Mouse (Mus musculus) erythroblast, adult 5-6 weeks (primary cell): ENCODE results near the gene Coasy. TPM values are rescaled to one million over a fixed set of nuclear protein-coding genes. Genes with fewer than 3 reads are reported as not detected.
A peak's percentile ranks its signal among the peaks of the same experiment; 100 is the strongest.

Experiments used
- ATAC-seq: replicated peaks from 2 replicates; pipeline ENCODE4 v1.8.0; 2016; ENCODE audit warnings: moderate number of reproducible peaks, mild to moderate bottlenecking, moderate TSS enrichment, inconsistent platforms; ENCODE audit not compliant: poor library complexity, low FRiP score, severe bottlenecking
- total RNA-seq, 2 experiments: library from RNA; stranded (forward) in 1 of 2; stranded (reverse) in 1 of 2; fragments of 150-400 nt in 1 of 2; fragments of 200-764, 138-1000 nt in 1 of 2; gene quantifications; 2 replicates each; pipeline versions ENCODE4 v1.2.3 to v1.2.4; 2015 to 2017; ENCODE audit warnings: low replicate concordance in 2 of 2

Coasy gene
- total RNA-seq, 2 experiments from 2014 or later, result 6.7 to 9.6 TPM

DNA sequence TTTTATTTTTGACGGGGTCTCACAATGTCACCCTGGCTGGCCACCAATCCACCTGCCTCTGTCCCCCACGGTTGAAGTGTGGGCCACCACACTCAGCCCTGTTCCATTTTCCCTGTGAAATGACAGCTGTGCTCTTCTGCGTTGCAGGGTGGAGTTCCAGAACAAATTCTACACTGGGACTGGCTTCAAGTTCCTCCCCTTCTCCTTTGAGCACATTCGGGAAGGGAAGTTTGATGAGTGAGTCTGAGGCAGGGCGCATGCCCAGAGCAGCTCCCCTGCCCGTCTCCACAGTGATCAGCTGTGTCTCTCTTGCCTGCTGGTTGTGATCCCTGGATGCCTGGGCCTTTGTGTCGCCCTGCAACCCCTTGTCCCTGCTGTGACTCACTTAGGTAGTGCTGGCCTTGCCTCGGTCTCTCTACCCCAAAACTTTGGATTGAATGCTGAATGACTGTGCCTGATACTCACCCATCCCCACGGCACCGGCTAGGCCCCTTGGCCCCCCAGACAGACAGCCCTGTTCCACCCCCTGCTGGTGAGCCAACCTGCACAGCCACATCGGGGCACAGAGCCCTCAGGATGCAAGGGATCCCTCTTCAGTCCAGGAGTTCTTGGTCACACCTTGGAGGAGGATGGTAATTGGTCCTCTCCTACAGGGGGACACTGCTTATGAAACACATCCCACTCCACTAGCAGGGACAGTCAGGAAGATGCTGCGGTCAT, 20.0 kb upstream of the Coasy start:
- ATAC-seq, result no peak

DNA sequence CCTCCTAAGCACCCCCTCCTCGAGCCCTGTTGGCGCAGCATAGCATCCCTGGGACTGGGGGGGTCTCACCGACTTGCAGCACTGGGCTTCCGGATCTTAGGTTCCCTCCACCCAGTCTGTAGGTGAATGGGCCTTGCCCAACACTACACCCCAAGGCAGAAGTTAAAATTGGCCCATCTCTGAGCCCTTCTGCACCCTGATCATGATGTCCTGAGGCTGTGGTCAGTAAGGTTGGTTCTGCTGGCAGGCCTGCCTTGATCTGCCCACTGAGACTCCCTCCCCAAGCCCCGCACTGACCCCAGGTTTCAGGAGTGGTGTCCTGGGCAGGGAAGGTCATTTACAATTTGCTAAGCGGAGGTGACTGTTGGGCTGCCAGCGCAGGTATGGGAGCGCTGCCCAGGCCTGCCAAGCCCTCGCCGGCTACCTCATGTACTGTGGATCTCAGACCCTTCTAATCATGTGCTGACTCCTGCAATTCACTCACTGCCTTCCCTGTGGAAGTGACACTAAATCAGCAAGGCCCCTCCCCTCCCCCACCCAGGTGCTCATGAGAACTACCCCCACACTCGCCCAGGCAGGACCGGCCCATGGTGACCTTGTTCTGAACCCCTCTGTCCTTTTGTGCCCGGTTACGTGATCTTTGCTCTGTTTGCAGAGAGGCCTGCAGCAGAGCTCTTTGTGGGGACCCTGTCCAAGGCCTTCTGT, 19.2 kb upstream of the Coasy start:
- peak; percentile 6; the same call in 1 of the 2 replicates for ATAC-seq

DNA sequence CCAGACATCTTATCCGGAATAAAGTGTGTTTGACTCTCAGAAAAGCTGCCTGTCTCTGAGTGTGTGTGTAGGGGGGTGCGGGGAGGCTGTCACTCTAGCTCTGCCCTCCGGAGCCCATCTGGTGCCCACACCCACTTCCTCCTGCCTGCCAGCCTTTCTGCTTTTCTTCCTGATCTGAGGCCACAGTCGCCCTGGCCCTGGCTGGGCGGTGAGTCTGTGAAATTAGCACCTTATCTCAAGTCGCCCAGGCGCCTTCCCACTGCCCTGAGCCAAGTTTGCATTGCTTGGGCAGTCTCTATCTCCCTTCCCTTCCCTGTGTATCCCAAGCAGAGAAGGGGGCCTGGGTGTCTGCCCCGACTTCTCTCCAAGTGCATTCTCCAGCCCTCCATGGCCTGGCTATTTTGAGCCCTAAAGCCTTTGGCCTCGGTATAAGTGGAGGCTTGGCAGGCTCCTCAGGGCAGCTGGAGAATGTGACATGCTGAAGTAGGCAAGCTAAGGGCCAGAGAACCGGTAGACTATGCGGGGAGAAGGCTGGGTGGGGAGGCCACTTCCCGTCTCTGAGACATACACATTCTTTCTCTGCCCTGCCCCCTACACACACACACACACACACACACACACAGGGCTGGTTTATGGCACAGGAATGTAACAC, 18.6 kb upstream of the Coasy start:
- ATAC-seq, result peak; percentile 89

DNA sequence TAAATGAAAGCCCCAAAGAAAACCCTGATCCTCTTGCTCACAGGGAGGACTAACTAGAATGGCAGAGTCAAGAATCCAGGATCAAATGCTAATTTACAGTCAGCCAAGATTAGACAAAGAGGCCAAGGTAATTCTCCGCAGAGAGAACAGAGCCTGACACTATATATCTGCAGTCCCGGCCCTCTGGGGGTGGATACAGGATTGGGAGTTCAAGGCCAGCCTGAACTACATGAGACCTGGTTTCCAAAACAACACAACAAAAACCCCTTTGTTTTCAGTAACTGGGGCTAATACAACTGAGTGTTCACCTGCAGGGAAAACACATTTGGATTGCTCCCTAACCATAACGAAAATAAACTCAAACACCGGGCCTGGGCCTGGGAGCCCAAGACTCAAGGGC, 17.9 kb upstream of the Coasy start:
- no peak for ATAC-seq

DNA sequence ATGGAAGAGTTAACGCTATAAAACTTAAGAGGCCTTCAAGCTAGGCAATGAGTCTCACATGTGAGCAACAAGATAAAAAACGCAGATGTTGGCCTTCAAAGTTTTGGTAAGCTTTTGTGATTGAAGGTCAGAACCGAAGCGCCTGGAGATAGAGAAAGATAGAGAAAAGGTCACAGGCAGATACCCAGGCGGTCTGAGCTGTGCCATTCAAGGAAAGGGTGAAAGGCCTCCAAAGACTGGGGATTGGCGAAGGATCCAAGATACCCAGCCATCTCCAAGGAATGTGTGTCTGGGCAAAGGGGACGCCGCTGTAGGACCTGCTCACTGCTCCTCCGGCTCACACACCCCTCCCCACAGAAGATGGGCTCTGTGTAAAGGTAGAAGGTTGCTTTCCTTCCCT, 17.4 kb upstream of the Coasy start:
- no peak for ATAC-seq

DNA sequence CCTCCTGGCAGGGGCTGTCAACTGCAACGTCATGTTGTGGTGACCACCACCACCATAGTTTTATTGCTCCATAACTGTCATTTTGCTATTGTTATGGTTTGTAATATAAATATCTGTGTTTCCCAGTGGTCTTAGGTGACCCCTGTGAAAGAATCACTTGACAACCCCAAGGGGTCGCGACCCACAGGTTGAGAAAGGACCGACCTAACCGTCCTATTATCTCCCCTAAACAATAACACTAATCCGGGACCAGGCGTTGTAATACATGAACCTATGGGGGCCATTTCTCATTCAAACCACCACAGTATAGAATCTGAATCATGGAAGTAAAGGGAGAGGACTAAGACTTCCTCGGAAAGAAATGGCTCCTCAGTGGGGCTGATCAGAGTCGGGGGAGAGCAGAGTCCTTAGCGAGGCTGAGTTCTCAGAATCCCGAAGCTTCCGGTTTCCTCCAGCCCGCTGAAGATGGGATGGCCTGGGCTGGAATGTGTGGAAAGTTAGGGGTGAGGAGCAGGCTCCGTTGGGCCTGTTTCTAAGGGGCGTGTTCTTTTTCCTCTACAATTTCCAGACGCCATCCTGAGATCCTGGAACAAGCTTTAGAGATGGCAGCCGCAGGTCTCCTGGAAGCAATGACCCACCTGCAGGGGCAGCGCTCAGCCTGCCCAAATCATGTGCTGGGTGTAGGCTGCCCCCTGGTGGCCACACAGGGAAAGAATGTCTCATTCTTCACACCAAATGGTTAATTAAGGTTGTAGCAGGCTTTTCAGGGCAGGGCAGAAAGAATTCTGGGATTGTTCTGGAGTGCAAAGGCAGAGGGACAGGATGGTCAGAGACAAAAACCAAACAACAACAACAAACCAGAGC, 15.6 kb upstream of the Coasy start:
- ATAC-seq, result peak; percentile 40

DNA sequence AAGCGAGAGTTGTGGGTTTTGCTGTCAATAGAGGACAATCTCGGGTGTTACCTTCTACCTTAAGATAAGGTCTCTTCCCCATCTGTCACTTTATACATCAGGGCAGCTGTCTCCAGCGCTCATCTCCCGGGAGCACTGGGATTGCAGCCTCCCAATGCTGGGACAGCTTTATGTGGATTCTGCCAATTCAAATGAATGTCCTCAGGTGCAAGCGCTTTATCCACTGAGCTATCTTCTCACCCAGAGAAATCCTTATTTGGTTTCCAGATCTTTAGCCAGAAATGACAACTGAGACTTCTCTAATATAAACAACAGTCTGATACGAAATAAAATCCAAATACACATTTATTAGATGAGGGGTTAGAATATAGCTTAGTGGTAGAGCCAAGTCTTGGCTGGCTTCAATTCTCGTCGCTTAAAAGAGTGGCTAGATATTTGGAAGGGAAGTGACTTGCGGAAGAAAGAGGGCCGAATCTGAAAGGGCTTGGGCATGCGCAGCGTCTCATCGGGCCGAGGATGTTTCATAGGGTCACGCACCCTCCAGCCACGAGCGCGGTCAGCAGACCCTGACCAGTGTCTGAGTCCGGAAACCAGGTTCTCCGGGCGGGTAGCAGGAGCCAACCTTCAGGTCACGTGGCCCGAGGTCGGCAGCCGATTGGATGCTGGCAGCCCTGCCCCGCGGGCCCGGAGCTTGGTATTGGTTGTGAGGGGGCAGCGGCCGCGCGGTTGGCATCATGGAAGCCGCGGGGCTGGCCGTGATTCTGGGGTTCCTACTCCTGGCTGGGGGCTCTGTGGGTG, 12.8 kb upstream of the Coasy start, which contains the start of gene Naglu:
Gene Naglu (plus strand): TSS at position 622 of the 798 bp plus-strand sequence.
- ATAC-seq, result peak; percentile 90

DNA sequence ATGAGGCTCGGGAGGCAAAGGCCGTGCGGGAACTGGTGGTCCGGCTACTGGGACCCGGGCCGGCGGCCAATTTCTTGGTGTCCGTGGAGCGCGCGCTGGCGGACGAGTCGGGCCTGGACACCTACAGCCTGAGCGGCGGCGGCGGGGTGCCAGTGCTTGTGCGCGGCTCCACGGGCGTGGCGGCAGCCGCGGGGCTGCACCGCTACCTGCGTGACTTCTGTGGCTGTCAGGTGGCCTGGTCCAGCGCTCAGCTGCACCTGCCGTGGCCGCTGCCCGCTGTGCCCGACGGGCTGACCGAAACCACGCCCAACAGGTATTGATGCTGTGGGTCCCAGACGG, 12.2 kb upstream of the Coasy start:
- ATAC-seq, result peak; percentile 41

DNA sequence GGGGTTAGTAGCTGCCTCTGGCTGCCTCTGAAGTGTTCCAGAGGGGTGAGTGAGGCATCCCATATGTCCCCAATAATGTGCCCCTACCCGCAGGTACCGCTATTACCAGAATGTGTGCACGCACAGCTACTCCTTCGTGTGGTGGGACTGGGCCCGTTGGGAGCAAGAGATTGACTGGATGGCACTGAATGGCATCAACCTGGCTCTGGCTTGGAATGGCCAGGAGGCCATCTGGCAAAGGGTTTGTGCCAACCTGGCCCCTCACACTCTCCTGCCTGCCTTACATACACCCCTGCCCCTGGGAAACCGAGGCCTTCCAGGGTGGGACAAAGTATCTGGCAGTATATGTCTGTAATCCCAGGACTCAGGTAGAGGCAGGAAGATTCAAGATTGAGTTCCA, 11.4 kb upstream of the Coasy start:
- ATAC-seq, result no peak

DNA sequence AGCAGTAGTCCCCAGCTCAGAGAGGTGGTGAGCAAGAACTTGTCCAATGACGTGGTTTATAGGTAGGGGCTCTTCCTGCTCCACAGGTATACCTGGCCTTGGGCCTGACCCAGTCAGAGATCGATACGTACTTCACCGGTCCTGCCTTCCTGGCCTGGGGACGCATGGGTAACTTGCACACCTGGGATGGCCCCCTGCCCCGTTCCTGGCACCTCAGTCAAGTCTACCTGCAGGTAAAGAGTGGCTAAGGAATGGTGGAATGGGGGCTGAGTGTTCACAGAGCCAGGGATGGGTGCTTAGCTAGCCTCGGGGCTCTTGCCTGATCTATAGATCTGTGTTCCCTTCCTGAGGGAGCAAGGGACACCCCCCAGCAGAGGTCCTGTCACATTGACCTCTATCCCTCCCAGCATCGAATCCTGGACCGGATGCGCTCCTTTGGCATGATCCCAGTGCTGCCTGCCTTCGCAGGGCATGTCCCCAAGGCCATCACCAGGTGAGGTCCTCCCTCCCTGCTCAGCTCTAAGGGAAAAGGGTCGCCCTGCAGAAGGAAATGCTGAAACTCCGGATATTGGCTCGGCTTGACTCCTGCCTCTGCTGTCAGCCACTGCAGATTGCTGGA, 10.4 kb upstream of the Coasy start:
- no peak for ATAC-seq

DNA sequence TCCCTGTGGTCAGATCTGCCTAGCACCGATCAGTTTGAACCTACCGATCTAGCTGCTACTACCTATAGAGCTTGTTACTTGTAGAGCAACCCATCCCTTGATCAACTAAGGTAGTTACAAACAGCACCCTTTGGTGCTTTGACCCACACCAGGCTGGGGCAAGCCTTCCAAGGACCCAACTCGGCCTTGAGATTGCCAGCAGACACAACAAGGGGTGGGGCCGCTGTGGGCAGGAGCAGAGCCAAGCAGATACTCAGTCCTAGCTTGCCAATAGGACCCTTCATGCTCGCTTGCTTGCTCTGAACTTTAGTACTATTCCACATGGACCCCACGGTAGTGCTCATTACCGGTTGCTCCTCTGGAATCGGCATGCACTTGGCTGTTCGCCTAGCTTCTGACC, 4.2 kb upstream of the Coasy start, which contains the start of gene Hsd17b1:
Gene Hsd17b1 (plus strand): TSS at position 291 of the 400 bp plus-strand sequence.
- ATAC-seq, result no peak

DNA sequence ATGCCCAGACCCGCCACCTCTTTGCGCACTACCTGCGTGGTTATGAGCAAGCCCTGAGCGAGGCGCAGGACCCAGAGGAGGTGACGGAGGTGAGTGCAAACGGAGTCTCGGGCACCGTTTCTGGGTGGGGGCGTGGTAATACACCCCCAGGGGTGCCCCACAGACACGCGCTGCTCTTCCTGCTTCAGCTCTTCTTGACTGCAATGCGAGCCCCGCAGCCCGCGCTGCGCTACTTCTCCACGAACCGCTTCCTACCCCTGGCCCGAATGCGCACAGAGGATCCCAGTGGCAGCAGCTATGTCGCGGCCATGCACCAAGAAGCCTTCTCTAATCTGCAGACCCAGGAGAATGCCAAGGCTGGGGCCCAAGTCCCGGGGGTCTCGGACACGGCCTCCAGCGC, 2.6 kb upstream of the Coasy start:
- ATAC-seq, result no peak

DNA sequence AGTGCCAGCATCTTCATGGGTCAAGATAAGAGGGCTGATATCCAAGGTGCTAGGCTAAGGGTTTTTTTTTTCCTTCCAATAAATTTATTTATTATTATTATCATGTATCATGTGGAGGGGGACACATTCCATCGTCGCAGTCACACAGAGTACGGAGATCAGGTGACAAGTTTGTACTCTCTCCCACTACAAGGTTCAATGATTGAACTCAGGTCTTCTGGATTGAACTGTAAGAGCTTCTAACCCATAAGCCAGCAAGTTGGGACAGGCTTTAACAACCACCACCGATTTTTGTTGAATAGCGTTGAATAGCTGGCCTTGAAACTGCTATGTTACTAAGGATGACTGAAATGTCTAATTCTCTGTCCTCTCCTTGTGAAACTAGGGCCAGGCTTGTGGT, 1.9 kb upstream of the Coasy start:
- no peak for ATAC-seq

DNA sequence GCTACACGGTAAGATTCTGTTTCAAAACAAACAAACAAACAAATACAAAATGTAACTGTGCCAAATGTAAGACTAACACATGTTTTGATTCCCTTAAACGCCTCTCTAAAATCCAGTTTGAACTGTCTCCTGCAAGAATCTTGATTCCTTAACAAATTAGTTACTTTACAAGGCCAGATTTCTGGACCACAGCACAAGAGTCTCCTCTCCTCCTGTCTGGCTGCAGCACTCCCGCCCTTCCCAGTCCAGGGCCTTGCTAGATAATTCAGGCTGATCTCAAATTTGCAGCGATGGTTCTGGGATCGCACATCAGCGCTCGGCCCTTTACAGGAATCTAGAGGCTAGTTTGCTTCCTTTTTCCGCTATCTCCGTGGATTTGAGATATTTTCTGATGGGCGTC, 706 bp upstream of the Coasy start:
- no peak for ATAC-seq

DNA sequence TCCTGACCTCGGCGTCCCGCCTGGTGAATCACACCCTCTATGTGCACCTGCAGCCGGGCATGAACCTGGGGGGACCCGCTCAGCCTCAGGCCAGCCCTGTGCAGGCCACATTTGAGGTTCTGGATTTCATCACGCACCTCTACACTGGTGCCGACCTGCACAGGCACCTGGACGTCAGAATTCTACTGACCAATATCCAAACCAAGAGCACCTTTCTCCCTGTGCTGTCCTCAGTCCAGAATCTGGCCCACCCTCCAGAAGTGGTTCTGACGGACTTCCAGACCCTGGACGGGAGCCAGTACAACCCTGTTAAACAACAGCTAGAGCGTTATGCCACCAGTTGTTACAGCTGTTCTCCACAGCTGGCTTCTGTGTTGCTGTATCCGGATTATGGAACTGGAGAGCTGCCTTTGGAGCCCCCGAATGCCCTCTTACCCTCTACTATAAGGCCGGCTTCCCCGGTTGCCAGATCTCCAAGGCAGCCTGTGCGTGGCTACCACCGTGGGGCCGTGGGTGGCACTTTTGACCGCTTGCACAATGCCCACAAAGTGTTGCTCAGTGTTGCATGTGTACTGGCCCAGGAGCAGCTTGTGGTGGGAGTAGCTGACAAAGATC, 825 bp downstream of the Coasy start:
- ATAC-seq, result no peak; the same call in 1 of the 2 replicates

DNA sequence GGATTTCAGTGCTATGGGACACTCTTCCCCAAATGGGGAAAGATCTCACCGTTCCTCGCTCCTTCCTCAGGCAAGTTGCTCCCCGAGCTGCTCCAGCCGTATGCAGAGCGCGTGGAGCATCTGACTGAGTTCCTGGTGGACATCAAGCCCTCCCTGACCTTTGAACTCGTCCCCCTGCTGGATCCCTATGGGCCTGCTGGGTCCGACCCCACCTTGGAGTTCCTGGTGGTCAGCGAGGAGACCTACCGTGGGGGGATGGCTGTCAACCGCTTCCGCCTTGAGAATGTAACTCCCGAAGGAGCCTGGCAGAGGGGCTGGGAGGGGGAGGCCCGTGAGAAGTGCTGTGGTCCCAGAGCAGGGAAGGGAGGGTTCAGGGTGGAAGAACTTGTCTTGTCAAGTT, 1.9 kb downstream of the Coasy start:
- ATAC-seq, result no peak

DNA sequence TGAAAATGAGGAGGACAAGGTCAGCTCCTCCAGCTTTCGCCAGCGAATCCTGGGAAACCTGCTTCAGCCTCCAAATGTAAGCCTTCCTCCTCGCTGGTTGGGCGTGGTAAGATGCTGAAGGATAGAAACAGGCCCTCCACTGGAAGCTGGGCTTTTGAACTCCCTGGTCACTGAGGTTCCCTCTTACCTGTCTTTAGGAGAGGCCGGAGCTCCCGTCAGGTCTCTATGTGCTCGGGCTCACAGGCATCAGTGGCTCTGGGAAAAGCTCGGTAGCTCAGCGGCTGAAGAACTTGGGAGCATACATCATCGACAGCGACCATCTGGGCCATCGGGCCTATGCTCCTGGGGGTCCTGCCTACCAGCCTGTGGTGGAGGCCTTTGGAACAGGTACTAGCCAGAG, 2.4 kb downstream of the Coasy start:
- ATAC-seq, result no peak

DNA sequence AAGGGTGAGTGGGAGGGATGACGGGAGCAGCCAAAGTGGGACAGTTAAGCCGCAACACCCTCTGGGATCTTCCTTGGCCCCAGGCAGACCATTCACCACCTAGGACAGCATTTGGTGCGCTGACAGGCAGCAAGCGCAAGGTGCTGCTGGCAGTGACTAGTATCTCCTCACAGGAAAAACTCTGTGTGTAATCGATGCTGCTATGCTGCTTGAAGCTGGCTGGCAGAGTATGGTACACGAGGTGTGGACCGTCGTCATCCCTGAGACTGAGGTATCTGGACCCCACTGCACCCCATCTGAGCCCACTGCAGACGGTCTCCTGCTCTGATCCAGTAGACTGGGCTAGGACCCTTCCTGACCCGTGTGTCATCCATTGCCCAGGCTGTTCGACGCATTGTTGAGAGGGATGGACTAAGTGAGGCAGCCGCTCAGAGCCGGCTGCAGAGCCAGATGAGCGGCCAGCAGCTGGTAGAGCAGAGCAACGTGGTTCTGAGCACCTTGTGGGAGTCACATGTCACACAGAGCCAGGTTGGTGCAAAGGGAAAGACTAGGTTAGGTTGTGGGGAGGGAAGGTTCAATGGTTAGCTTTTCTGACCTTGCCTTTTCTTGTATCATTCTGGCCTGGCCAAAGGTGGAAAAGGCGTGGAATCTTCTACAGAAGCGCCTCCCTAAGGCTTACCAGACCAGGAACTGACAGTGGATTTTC, 3.4 kb downstream of the Coasy start:
- no peak for ATAC-seq
